ENCODE assay signal across 8 mouse cellular contexts in genomic region chr5:53995316-53995715, GRCm38 (mm10). TPM values are rescaled to one million over a fixed set of nuclear protein-coding genes. Genes with fewer than 3 reads are reported as not detected.
DNase-seq lines count a peak whose midpoint lies in the region; ATAC-seq lines count a peak whose summit lies in the region.

No protein-coding gene starts in this region.

- peak overlapping the region; percentile 60 for H3K9ac ChIP-seq in hindbrain, embryonic 12.5 days

- WGBS in hindbrain, embryonic 12.5 days = under 1% methylated on average over 34 of the region's 34 CpGs

- H3K4me2 ChIP-seq in hindbrain, embryonic 12.5 days (replicated peaks) = peak overlapping the region; percentile 93

- no peaks in the 10 kb centered on the region; the same call in 1 of the 2 replicates for H3K27me3 ChIP-seq in hindbrain, embryonic 12.5 days

- ATAC-seq in hindbrain, embryonic 12.5 days (ENCODE audit: low FRiP score) = peak; percentile 5

- peak; percentile 89 for DNase-seq in MN1 (ENCODE audit: low spot score)
- peak; percentile 86 to 89 for DNase-seq in cerebellum, postnatal 10 days
- peak; percentile 76 to 79 for DNase-seq in frontal cortex, postnatal 10 days (ENCODE audit: low spot score in 2 of 2)
- DNase-seq in left cerebral cortex, adult 11 months (ENCODE audit: low spot score) = peak; percentile 86
- peak; percentile 89 for DNase-seq in lung, postnatal 36 days
- DNase-seq in retina, embryonic 14.5 days (ENCODE audit: low spot score) = peak; percentile 78
- DNase-seq in thymus, postnatal 36 days = peak; percentile 91 to 93

- peak overlapping the region; percentile 48 for H3K4me3 ChIP-seq in hindbrain, embryonic 12.5 days

- no peak overlapping the region for H3K27ac ChIP-seq in hindbrain, embryonic 12.5 days

- H3K9me3 ChIP-seq in hindbrain, embryonic 12.5 days (replicated peaks) = no peaks in the 10 kb centered on the region

- no peaks in the 10 kb centered on the region for H3K36me3 ChIP-seq in hindbrain, embryonic 12.5 days

- H3K4me1 ChIP-seq in hindbrain, embryonic 12.5 days = peaks cover 13% of the 10 kb centered on the region

RNA-seq across cellular contexts. Expression of gene Stim2, which starts 3.0 kb away (rescaled TPM):
- 19.2 and 28.0 TPM in 2 replicates for polyA plus RNA-seq in hindbrain, embryonic 12.5 days (2016; fragmentation: Nextera tagmentation; extraction: Ambion mirVana)
